Mouse (Mus musculus): ENCODE results near the gene Gas1. TPM values are rescaled to one million over a fixed set of nuclear protein-coding genes. Genes with fewer than 3 reads are reported as not detected.

The Gas1 gene
- total RNA-seq, 2 experiments from 2014 or later, result 51.9 to 66.8 TPM

- no peak for DNase-seq
These were observed 52.1 kb downstream of the Gas1 start for GRCm38 (mm10) chr13:60125020-60125419.

- no peak for DNase-seq
These were observed 52.7 kb downstream of the Gas1 start for GRCm38 (mm10) chr13:60124456-60124855.

Data from adrenal gland, postnatal 10 days (tissue).